Mouse (Mus musculus): ENCODE results near the gene Stk31.
"Not testable (repeated sequence)": the region's sequence is repeated elsewhere in the genome, so short reads cannot be mapped to it uniquely, and the experiment has no call there.

Gene Stk31

DNA sequence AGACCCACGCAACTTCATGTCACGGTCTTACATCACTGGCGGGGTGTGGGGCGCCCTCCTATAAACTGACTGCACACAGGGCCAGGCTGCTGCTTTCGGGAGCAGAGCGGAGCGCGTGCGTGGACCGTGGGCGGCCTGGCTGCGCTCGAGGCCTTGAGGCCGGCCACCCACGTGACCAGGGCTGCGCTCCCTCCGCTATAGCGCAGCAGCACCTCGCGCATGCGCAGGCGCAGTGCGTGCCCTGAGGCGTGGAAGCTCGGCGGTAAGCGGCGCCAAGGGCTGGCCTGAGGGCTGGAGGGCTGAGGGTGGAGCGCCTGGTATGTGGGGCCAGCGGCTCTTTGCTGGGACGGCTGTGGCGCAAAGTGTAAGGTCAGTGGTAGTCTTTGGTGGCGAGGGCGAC lies at the start of gene Stk31:
Gene Stk31 (plus strand): TSS at position 289 of the 400 bp plus-strand sequence.
- no peak for DNase-seq (ENCODE audit: low spot score in 2 of 2)

DNA sequence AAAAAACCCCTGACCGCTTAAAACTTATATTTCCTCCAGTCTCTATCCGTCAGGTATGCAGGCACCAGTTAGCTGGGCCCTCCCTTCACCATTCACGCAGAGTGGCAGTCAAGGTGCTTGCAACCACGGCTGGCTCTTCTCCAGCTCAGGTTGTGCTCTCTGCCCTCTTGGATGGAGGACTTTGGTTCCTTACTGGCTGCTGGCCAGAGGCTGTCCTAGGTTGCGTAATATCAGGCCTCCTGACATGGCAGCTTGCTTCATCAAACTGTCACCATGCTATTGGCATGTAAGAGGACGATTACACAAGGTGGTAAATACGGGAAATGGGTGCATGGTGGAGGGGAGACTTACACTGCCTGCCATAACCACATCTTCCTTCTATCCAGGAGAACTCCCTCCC lies 45.6 kb upstream of the Stk31 start:
- DNase-seq (ENCODE audit: low spot score in 2 of 2) = no peak

DNA sequence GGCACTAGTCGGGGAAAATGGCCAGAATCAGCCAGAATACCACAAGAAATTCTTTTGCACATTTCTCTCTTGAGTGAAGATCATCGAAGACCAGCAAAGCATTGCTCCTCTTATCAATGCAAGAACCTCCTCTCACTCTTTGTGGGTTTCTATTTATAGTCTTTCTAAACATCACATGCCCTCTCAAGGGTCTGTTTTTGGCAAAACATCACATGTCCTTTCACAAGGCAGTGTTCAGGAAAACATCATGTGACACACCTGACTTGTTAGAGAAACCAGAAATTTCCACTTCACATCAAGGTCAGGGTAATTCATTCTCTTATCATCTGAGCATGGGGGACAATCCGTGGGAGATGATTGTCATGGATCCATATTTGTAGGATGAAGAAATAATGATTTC lies 40.8 kb upstream of the Stk31 start:
- no peak for DNase-seq (ENCODE audit: low spot score in 2 of 2)

DNA sequence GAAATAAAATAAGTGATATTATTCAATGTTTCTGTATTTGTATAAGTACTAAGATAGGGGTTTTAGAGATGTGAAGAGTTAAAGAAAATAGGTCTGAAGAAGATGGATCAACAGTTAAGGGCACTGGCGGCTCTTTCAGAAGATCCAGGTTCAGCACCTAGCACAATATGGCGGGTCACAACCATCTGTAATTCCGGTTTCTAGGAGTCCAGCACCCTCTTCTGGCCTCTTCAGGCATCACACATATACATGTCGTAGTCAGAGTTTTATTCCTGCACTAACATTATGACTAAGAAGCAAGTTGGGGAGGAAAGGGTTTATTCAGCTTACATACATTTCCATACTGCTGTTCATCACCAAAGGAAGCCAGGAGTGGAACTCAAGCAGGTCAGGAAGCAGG lies 40.2 kb upstream of the Stk31 start:
- DNase-seq (ENCODE audit: low spot score in 2 of 2) = no peak

DNA sequence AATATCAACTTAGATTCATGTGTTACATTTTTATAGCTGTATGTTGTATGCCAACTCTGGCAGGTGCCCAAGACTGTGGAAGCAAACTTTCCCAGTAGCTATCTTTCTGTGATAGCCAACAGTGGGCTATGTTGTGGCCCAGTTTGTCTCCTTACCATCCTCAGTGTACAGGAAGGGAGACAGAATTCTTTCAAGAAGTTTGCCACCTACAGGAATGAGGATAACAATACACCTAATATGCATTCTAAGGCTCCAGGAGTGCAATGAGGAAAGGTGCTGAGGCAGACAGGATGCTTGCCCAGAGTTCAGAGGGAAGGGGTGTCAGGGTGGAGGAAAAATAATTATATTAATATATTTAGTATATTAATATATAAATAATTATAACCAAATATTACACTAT lies 35.0 kb upstream of the Stk31 start:
- no peak for DNase-seq (ENCODE audit: low spot score in 2 of 2)

DNA sequence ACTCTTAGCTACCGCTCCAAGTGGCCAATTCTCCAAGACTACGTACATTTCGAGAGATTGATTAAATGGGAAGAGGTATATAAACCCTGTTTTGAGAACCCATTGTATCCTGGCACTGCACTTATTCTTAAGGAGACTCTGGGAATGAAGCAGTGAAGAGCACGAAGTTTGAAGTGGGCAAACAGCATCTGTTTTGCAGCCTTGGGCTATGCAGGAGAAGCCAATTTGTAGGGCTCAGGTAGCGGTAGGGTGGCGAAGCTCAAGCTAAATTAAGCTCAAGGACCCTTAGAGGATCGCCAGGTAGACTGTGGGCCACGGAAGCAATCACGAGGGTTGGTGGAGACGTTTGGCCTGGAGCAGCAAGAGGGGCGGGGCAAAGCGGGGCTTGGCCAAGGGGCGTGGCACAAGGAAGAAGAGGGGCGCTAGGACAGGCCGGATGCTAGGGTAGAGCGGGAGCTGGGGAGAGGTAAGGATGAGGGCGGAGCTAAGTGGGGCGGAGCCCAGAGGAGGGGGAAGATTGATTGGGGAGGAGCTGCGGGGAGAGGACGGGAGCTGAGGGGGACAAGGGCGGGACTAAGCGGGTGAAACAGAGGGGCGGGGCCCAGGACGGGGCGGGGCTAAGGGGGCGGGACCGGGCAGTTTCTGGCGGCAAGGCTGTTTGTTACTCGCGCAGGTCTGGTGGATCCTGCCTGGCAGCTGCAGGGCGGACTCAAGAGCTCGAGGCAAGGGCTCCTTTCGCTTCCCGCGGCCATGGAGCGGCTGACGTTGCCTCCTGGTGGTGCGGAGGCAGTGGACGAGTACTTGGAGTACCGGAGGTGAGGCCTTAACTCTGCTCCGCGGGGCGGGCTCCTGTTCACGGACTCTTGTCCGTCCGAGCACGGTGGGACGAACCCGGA lies 28.0 kb upstream of the Stk31 start, which contains the start of gene Fam221a:
Gene Fam221a (plus strand): TSS at position 581 of the 896 bp plus-strand sequence.
- peak; percentile 39 to 45 for DNase-seq (ENCODE audit: low spot score in 2 of 2)

DNA sequence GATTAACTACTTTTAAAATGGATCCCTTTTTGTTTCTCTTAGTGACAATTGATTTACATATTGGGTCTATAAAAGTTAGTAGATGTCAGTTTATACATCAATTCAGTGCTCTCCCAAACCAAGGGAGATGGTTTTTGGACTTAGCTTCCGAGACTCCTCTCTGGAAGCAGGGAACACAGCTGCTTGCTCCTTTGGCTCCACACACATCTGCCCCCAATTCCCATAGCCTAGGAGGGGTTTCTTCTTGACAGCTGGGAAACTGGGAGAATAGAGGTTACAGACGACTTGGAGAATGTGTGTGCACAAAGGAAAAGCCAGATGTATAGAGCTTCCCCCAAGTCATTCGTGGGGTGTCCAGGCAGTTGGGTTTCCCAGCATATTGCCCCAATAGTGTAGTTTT lies 27.2 kb upstream of the Stk31 start:
- DNase-seq (ENCODE audit: low spot score in 2 of 2) = no peak

DNA sequence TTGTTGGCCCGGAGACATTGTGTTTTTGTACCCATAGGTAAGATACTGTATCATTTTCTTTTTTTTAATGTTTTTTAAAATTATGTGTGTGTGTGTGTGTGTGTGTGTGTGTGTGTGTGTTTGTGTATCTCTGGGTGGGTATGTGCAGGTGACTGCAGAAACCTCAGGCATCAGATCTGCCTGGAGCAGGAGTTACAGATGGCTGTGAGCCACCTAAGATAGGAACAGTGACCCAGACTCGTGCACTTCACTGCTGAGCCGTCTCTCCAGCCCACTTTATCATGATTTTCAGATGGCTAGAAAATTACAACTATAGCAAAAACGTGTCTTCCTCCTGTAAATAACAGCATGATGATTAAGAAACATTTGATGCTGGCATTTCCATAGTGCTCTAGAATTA lies 22.7 kb upstream of the Stk31 start:
- no peak for DNase-seq (ENCODE audit: low spot score in 2 of 2)

DNA sequence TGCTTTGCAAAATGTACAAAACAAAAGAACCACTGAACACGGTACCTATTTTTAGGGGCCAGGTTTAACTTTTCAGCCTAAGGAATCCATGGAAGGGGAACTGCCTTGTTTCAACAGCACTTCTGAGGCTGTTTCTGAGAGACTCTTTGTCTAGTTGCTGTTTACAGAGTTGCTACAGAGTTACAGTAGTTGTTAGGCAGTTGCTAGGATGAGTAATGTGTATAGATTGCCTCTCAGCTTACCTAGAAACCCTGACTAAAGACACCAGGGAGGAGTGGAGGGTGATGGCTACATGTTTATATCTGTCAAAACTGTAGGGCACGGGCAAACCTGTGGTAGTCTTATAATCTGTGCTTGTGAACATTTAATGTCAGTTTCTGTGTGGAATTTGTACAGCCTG lies 21.5 kb upstream of the Stk31 start:
- no peak for DNase-seq (ENCODE audit: low spot score in 2 of 2)

DNA sequence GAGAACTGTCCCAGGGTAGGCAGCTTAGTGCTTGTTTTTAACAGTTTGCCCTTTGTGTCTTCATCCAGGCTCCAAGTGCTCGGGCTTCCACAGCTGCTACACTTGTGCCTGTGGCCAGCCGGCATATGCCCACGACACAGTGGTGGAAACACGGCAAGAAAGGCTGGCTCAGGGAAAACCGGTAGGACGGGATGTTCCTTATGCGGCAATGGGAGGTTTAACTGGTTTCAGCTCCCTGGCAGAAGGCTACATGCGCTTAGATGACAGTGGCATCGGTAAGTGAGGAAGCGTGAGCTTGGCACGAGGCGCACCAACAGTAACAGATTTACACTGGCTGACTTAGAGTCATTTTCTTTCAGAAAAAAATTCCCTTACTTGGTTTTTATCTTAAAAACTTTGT lies 17.1 kb upstream of the Stk31 start:
- no peak for DNase-seq (ENCODE audit: low spot score in 2 of 2)

DNA sequence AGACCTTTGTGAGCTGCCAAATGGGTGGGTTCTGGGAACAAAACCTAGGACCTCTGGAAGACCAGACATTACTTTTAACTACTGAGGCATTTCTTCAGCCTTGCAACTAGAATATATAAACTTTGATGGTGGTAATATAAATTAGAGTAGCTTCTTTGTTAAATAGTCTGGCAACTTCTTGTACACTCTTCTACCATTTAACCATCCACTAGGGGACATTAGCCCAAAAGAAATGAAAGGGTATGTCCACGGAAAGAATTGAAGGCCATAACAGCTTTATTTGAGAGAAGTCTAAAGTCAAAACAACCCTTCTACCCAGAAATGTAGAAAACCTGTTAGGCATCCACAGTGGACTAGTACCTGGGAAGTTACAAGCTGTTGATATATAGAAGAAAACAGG lies 1.1 kb upstream of the Stk31 start:
- no peak for DNase-seq (ENCODE audit: low spot score in 2 of 2)

DNA sequence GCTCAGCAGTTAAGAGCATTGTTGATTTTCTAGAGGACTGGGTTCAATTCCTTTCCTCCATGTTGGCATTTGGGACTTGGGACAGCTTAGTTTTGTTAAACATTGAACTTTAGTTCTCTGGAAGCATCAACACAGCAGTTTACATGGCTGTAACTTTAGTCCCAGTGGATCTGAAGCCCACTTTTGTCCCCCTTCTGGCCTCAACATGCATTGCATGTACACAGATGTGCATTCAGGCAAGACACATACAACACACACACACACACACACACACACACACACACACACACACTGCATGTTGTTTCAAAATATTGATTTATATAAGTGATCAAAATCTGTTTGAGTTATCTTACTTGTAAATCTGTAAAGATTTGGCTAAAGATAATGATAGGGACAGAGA lies 2.1 kb downstream of the Stk31 start:
- DNase-seq (ENCODE audit: low spot score in 2 of 2) = peak in 1 of 2 experiments; percentile 9

DNA sequence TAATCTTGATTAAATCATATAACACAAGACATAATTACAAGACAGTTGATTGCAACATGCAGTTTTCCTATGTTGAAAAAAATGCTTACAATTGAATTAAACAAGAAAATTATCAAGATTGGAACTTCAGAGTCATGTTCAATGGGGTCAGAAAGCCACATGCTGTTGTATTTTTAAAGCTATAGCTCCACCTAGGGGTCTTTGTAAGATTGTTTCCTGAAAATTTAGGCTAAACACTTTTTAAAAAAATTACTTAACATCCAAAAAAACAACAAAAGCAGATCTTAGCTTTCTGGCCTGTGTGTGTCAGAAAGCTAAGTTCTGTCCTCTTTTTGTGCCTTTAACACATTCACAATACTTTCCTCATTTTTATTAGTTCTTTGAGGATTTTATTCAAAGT lies 3.0 kb downstream of the Stk31 start:
- DNase-seq (ENCODE audit: low spot score in 2 of 2) = no peak

DNA sequence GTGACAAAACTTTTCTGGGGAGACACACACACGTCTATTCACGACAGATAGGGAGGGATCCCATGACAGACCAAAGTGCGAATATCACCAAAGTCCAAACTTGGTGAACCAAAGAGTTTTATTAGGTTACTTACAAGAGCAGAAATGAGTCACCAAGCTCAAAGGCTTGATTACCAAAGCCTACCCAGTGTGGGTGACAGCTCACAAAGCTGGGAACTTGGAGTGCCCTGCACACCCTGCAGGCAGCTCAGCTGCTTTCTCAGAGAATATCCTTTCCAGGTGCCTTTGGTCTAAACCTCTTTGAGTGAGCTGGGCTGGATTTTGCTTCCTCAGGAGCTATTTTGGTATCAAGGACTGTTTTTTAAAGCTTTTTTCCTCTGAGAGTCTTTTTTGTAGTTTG lies 15.4 kb downstream of the Stk31 start:
- DNase-seq (ENCODE audit: low spot score in 2 of 2) = no peak

DNA sequence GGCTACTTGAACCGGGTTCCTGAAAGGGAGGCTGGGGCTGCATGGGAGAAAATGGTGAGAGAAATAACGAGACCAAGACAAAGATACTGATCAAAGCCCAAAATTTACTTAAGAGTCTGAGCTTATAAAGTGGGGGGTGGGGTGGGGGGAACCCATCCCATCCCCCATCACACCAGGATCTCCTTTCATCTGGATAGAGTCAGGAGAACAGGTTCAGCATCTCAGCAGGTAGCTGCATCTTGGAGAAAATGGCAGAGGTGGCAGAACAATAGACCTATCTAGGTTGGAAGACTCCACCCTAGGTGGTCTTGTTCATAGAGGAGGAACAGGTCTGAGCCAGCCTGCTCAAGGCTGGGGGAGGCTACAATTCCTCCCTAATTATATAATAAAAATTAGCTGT lies 17.6 kb downstream of the Stk31 start:
- DNase-seq (ENCODE audit: low spot score in 2 of 2) = not testable (repeated sequence)

DNA sequence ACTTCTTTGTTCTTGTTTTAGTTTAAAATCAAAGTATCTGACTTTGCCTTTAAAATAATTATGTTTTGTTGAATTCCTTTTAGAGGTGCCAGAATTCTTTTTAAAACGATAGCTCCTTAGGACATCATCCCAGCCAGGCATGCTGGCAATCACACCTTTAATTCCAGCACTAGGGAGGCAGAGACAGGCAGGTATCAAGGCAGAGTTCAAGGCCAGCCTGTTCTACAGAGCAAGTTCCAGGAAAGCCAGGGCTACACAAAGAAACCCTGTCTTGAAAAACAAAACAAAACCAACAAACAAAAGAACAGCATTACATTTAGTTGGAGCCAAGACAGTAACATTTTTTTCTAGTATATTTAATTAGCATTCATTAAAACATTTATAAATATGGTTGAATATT lies 20.6 kb downstream of the Stk31 start:
- DNase-seq (ENCODE audit: low spot score in 2 of 2) = no peak

DNA sequence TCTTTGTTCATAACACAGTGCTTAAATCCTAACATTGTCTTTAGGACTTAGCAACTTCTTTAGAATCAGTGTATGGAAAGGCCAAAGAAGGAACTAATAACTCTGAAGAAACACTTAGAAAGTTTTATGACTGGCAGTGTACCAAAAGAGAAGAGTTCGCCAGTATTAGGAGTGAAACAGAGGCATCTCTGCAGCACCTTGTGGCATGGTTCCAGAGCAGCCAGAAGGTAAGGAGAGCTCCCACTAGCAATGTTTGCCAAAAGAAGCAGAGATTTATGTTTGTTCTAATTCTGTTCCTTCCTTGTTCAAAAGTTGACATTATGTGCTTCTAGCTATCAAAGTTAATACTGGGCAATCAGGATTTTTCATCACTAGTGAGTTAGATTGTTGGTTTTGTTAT lies 41.9 kb downstream of the Stk31 start:
- no peak for DNase-seq (ENCODE audit: low spot score in 2 of 2)

DNA sequence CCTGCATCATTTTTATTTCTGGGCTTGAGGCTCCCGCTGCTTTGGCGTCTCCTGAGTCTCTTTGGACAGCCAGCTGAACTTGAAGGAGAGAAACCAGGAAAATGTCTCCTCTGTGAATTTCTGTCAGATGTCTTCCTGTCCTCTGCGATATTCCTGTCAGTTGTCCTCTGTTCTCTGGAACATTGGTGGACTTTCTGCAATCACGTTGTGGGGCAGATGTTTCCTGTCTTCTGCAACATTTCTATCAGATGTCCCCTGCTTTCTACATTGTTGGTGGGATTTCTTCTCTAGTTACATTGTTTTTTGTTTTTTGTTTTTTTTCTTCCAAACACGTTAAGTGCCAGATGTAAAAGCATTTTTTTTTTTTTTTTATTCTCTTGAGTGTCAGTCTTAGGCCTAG lies 62.7 kb downstream of the Stk31 start:
- DNase-seq (ENCODE audit: low spot score in 2 of 2) = no peak

DNA sequence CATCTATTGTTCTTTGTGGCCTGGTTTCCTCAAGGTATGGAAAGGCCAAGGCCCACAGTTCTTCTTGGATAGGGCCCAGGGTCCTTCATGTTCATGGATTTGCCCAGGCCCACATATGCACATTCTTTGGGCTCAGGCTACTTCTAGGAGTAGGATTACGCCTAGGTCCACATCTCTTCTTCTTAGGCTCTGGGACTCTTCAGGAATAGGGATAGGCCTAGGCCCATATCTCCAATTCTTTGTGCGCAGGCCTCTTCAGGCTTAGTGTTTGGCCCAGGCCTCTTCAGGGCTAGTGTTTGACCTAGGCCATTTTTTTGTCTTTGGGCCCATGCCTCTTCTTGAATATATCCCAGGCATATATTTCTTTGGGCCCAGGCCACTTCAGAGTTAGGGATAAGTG lies 87.8 kb downstream of the Stk31 start:
- DNase-seq (ENCODE audit: low spot score in 2 of 2) = no peak

DNA sequence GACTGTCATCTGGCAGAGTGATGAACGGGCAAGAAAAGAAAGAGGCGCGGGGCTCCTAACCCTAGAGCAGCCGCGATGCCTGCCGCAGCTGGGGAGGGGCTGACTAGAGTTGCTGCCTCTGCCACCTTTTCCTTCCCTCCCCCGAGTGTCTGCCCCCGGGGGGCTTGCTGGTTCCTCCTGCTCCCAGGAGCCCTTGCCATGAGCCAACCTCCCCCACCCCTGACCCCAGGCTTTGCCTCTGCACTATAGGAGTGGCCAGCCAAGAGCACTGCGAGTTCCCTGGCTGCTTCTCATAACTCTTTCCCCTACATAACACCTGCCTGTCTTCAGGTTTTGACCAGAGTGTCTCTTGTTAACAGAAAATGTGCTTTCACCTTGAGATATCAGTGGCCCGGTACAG lies 96.1 kb downstream of the Stk31 start:
- no peak for DNase-seq (ENCODE audit: low spot score in 2 of 2)

DNA sequence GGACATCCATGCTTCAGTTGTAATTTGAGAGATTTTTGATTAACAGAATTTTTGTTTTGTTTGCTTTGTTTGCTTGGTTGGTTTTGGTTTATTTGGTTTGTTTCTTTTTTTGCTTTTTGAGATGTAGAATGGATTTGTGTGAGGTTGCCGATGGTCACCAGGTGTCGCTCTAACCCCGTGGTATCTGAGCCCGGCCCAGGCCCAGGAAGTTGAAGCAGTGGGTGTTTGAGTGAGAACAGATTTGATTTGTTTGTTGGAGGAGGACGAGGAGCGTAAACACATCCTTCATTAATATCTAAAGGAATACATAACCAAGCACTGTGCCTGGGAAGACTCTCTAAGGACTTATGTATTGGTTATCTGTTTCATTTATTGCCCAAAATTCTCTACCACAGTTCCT lies 123.6 kb downstream of the Stk31 start:
- DNase-seq (ENCODE audit: low spot score in 2 of 2) = peak; percentile 28 to 73
